Mouse (Mus musculus): ENCODE measurements around the gene Flnb.

Flnb gene

GRCm38 (mm10) chr14:7862226-7862625, 44.5 kb downstream of the Flnb start:
- DNase-seq (ENCODE audit: low read depth, low spot score): no peak

GRCm38 (mm10) chr14:7863199-7863598, 45.4 kb downstream of the Flnb start:
- DNase-seq (ENCODE audit: low read depth, low spot score): no peak

GRCm38 (mm10) chr14:7863871-7864505, 46.2 kb downstream of the Flnb start:
- DNase-seq (ENCODE audit: low read depth, low spot score): no peak

GRCm38 (mm10) chr14:7864506-7864899, 46.7 kb downstream of the Flnb start:
- no peak for DNase-seq (ENCODE audit: low read depth, low spot score)

GRCm38 (mm10) chr14:7867224-7867623, 49.5 kb downstream of the Flnb start:
- no peak for DNase-seq (ENCODE audit: low read depth, low spot score)

GRCm38 (mm10) chr14:7867841-7868240, 50.1 kb downstream of the Flnb start:
- DNase-seq (ENCODE audit: low read depth, low spot score): no peak

- no peak for DNase-seq (ENCODE audit: low read depth, low spot score)
Observed at GRCm38 (mm10) chr14:7869796-7870195, 52.0 kb downstream of the Flnb start.

- no peak for DNase-seq (ENCODE audit: low read depth, low spot score)
Observed at GRCm38 (mm10) chr14:7873552-7873951, 55.8 kb downstream of the Flnb start.

- no peak for DNase-seq (ENCODE audit: low read depth, low spot score)
Observed at GRCm38 (mm10) chr14:7874495-7874894, 56.7 kb downstream of the Flnb start.

- no peak for DNase-seq (ENCODE audit: low read depth, low spot score)
Observed at GRCm38 (mm10) chr14:7877957-7878356, 60.2 kb downstream of the Flnb start.

- no peak for DNase-seq (ENCODE audit: low read depth, low spot score)
Observed at GRCm38 (mm10) chr14:7880389-7880788, 62.6 kb downstream of the Flnb start.

GRCm38 (mm10) chr14:7881533-7881932, 63.8 kb downstream of the Flnb start:
- no peak for DNase-seq (ENCODE audit: low read depth, low spot score)

- no peak for DNase-seq (ENCODE audit: low read depth, low spot score)
Observed at GRCm38 (mm10) chr14:7882050-7882449, 64.3 kb downstream of the Flnb start.

GRCm38 (mm10) chr14:7884158-7884557, 66.4 kb downstream of the Flnb start:
- no peak for DNase-seq (ENCODE audit: low read depth, low spot score)

GRCm38 (mm10) chr14:7884841-7885240, 67.1 kb downstream of the Flnb start:
- no peak for DNase-seq (ENCODE audit: low read depth, low spot score)

- no peak for DNase-seq (ENCODE audit: low read depth, low spot score)
Observed at GRCm38 (mm10) chr14:7885540-7885939, 67.8 kb downstream of the Flnb start.

GRCm38 (mm10) chr14:7886008-7886407, 68.3 kb downstream of the Flnb start:
- DNase-seq (ENCODE audit: low read depth, low spot score): no peak

- DNase-seq (ENCODE audit: low read depth, low spot score): no peak
Observed at GRCm38 (mm10) chr14:7887171-7887570, 69.4 kb downstream of the Flnb start.

- DNase-seq (ENCODE audit: low read depth, low spot score): no peak
Observed at GRCm38 (mm10) chr14:7888294-7888693, 70.5 kb downstream of the Flnb start.

- DNase-seq (ENCODE audit: low read depth, low spot score): no peak
Observed at GRCm38 (mm10) chr14:7888811-7889651, 71.3 kb downstream of the Flnb start.

GRCm38 (mm10) chr14:7889834-7890233, 72.1 kb downstream of the Flnb start:
- no peak for DNase-seq (ENCODE audit: low read depth, low spot score)

- DNase-seq (ENCODE audit: low read depth, low spot score): no peak
Observed at GRCm38 (mm10) chr14:7891401-7891800, 73.6 kb downstream of the Flnb start.

GRCm38 (mm10) chr14:7896126-7896525, 78.4 kb downstream of the Flnb start:
- DNase-seq (ENCODE audit: low read depth, low spot score): no peak

All from retina, postnatal 7 days (tissue).